In genomic region chr11:49187701-49188100, GRCm38 (mm10) we compare ENCODE assay signal across 39 mouse cellular contexts. TPM values are rescaled to one million over a fixed set of nuclear protein-coding genes. Genes with fewer than 3 reads are reported as not detected.
A peak's percentile ranks its signal among the peaks of the same experiment; 100 is the strongest.
DNase-seq lines count a peak whose midpoint lies in the region; ATAC-seq and TF ChIP-seq lines count a peak whose summit lies in the region.
"Had no signal": no experiment of that assay in that cellular context is flagged by ENCODE, and none has a peak within 500 bp of the region (broad histone marks: within the 10 kb centered on the region; RNA-seq: fewer than 3 reads in every experiment).

No protein-coding gene starts in this region.

- no peak for TF ChIP-seq CTCF in gastrocnemius, adult 2 months (IDR thresholded peaks at IDR 0.05)
- no peak for TF ChIP-seq CTCF in kidney, postnatal 0 days (IDR thresholded peaks at IDR 0.05; ENCODE audit: low read depth)

- no peak overlapping the region for H3K4me2 ChIP-seq in heart, embryonic 16.5 days (ENCODE audit: low read depth, low read length)
- no peak overlapping the region for H3K4me2 ChIP-seq in kidney, postnatal 0 days (ENCODE audit: low read length)
- H3K4me2 ChIP-seq: heart, embryonic 12.5 days; liver, embryonic 15.5 days; lung, embryonic 15.5 days; midbrain, embryonic 15.5 days; neural tube, embryonic 15.5 days had no signal

- H3K27me3 ChIP-seq in heart, embryonic 16.5 days (ENCODE audit: control insufficient read depth, insufficient read depth, low read length): no peaks in the 10 kb centered on the region
- H3K27me3 ChIP-seq in kidney, postnatal 0 days (ENCODE audit: insufficient read depth, low read length): no peaks in the 10 kb centered on the region
- H3K27me3 ChIP-seq: heart, embryonic 12.5 days; liver, embryonic 15.5 days; lung, embryonic 15.5 days; midbrain, embryonic 15.5 days had no signal

- no peaks in the 10 kb centered on the region for H3K36me3 ChIP-seq in heart, embryonic 16.5 days (ENCODE audit: control insufficient read depth, insufficient read depth)
- H3K36me3 ChIP-seq in kidney, postnatal 0 days (ENCODE audit: insufficient read depth, low read length): no peaks in the 10 kb centered on the region
- H3K36me3 ChIP-seq: heart, embryonic 12.5 days; liver, embryonic 15.5 days; lung, embryonic 15.5 days; midbrain, embryonic 10.5 days; midbrain, embryonic 15.5 days; neural tube, embryonic 15.5 days had no signal

- intact Hi-C loops in gastrocnemius, adult 2 months (cut with DNase I): no loop called here
- intact Hi-C loops in gastrocnemius, postnatal 14 days (cut with DNase I; ENCODE audit: low total_unique reads): loop anchor here (2.0 kb wide), 1 partner anchor 83 kb away; no protein-coding TSS in a partner anchor
- intact Hi-C loops in heart, postnatal 10 days (cut with DNase I): loop anchor here (2.0 to 5.0 kb wide), 3 partner anchors 75 to 350 kb away; partner anchors contain the start of gene Irgm1

- H3K4me3 ChIP-seq in gastrocnemius, adult 2 months: no peak overlapping the region
- no peak overlapping the region for H3K4me3 ChIP-seq in heart, embryonic 16.5 days (ENCODE audit: low read length)
- H3K4me3 ChIP-seq in kidney, postnatal 0 days (replicated peaks; ENCODE audit: low read depth, low read length): no peak overlapping the region
- H3K4me3 ChIP-seq: heart, embryonic 12.5 days; liver, embryonic 15.5 days; lung, embryonic 15.5 days; midbrain, embryonic 10.5 days; midbrain, embryonic 15.5 days; neural tube, embryonic 15.5 days had no signal

- 63% methylated on average over 10 of the region's 10 CpGs for WGBS in heart, embryonic 16.5 days
- WGBS in kidney, postnatal 0 days: 76% methylated on average over 10 of the region's 10 CpGs

- 0 out of 2 replicates have a peak overlapping the region, but pooled peaks have one; percentile 13 for H3K27ac ChIP-seq in gastrocnemius, adult 2 months
- peak overlapping the region; percentile 40 for H3K27ac ChIP-seq in heart, embryonic 16.5 days (ENCODE audit: low read length)
- peak overlapping the region; percentile 43; the same call in 1 of the 2 replicates for H3K27ac ChIP-seq in kidney, postnatal 0 days
- H3K27ac ChIP-seq: liver, embryonic 15.5 days; lung, embryonic 15.5 days; midbrain, embryonic 10.5 days; midbrain, embryonic 15.5 days; neural tube, embryonic 15.5 days had no signal

- no peak for ATAC-seq in heart, embryonic 16.5 days (replicated peaks; ENCODE audit: extremely low read depth, insufficient read depth, low FRiP score)
- ATAC-seq in kidney, postnatal 0 days (replicated peaks; ENCODE audit: low FRiP score, low read depth): no peak
- ATAC-seq: activated CD4-positive, CD25-positive, alpha-beta regulatory T cell, adult 4 months; forebrain, embryonic 16.5 days; hindbrain, embryonic 16.5 days; midbrain, embryonic 15.5 days had no signal

- DNase-seq in gastrocnemius, adult 2 months: no peak
- DNase-seq in gastrocnemius, postnatal 14 days: no peak
- no peak for DNase-seq in heart, postnatal 10 days
- no peak for DNase-seq in kidney, postnatal 0 days (ENCODE audit: low spot score)
- DNase-seq in kidney, adult 9 months: no peak
- DNase-seq in ES-CJ7 (ENCODE audit: low read depth, low spot score): peak; percentile 53
- DNase-seq in urinary bladder, adult 2 months (ENCODE audit: low spot score): no peak
- DNase-seq: adrenal gland, adult 2 months; adrenal gland, postnatal 36 days; cerebellum, adult 2 months; cerebellum, postnatal 14 days; kidney, adult 8-10 months; layer of hippocampus, postnatal 36 days; left cerebral cortex, postnatal 4 days; retina, postnatal 1 day; right cerebral cortex, postnatal 14 days; thymus, postnatal 14 days had no signal

- H3K4me1 ChIP-seq in heart, embryonic 16.5 days (ENCODE audit: control insufficient read depth, insufficient read depth, low read length): no peaks in the 10 kb centered on the region
- H3K4me1 ChIP-seq in kidney, postnatal 0 days (replicated peaks; ENCODE audit: insufficient read depth, low read length): no peaks in the 10 kb centered on the region
- H3K4me1 ChIP-seq: heart, embryonic 12.5 days; liver, embryonic 15.5 days; lung, embryonic 15.5 days; midbrain, embryonic 10.5 days; midbrain, embryonic 15.5 days; neural tube, embryonic 15.5 days had no signal

- no peaks in the 10 kb centered on the region for H3K9me3 ChIP-seq in heart, embryonic 16.5 days (replicated peaks; ENCODE audit: control insufficient read depth, low read length)
- H3K9me3 ChIP-seq in kidney, postnatal 0 days (replicated peaks; ENCODE audit: low read length): no peaks in the 10 kb centered on the region
- H3K9me3 ChIP-seq: heart, embryonic 12.5 days; liver, embryonic 15.5 days; lung, embryonic 15.5 days; midbrain, embryonic 10.5 days; midbrain, embryonic 15.5 days; neural tube, embryonic 15.5 days had no signal

- H3K9ac ChIP-seq in heart, embryonic 16.5 days (ENCODE audit: low read length): no peak overlapping the region
- 0 out of 2 replicates have a peak overlapping the region, but pooled peaks have one; percentile 5 for H3K9ac ChIP-seq in kidney, postnatal 0 days (ENCODE audit: low read depth, low read length)
- H3K9ac ChIP-seq: heart, embryonic 12.5 days; liver, embryonic 15.5 days; lung, embryonic 15.5 days; midbrain, embryonic 15.5 days; neural tube, embryonic 15.5 days had no signal

RNA-seq across cellular contexts. Expression of gene Btnl9, which starts 0.7 kb away (rescaled TPM):
- 1 to 10 TPM in 1 of 2 experiments, under 1 TPM in 1; 0.97 to 3.6 TPM for total RNA-seq in gastrocnemius, adult 2 months (2021)
- 1 to 10 TPM; 4.8 to 9.0 TPM for total RNA-seq in gastrocnemius, postnatal 14 days (2021)
- 6.4 and 8.0 TPM in 2 replicates for polyA plus RNA-seq in heart, embryonic 16.5 days (2015; fragmentation: Nextera tagmentation; extraction: Ambion mirVana)
- 10 to 100 TPM; 59.3 to 60.3 TPM for total RNA-seq in heart, postnatal 10 days (2021)
- 2.2 and 2.5 TPM in 2 replicates for polyA plus RNA-seq in kidney, postnatal 0 days (2015; fragmentation: Nextera tagmentation; extraction: Ambion mirVana)
- 0.62 and 0.73 TPM in 2 replicates for polyA plus RNA-seq in urinary bladder, adult 2 months (2012; rRNA removed)
- total RNA-seq: layer of hippocampus, postnatal 36 days had no signal
- polyA plus RNA-seq: activated CD4-positive, CD25-positive, alpha-beta regulatory T cell, adult 4 months; cerebellum, adult 2 months; forebrain, embryonic 16.5 days; hindbrain, embryonic 11.5 days; midbrain, embryonic 10.5 days had no signal

RNA-seq across cellular contexts. Expression of gene Zfp62, which starts 15.4 kb away (rescaled TPM):
- total RNA-seq in gastrocnemius, adult 2 months (2021): 10 to 100 TPM; 25.8 to 32.6 TPM
- total RNA-seq in gastrocnemius, postnatal 14 days (2021): 10 to 100 TPM; 16.5 to 18.1 TPM
- polyA plus RNA-seq in heart, embryonic 16.5 days (2015; fragmentation: Nextera tagmentation; extraction: Ambion mirVana): 28.3 and 30.0 TPM in 2 replicates
- 10 to 100 TPM; 30.0 to 39.8 TPM for total RNA-seq in heart, postnatal 10 days (2021)
- 29.4 and 29.8 TPM in 2 replicates for polyA plus RNA-seq in kidney, postnatal 0 days (2015; fragmentation: Nextera tagmentation; extraction: Ambion mirVana)
- 12.4 and 17.0 TPM in 2 replicates for polyA plus RNA-seq in urinary bladder, adult 2 months (2012; rRNA removed)

RNA-seq across cellular contexts. Expression of gene Olfr1394, which starts 33.5 kb away (rescaled TPM):
- total RNA-seq in gastrocnemius, adult 2 months (2021): not detected
- total RNA-seq in gastrocnemius, postnatal 14 days (2021): not detected
- not detected in 2 replicates for polyA plus RNA-seq in heart, embryonic 16.5 days (2015; fragmentation: Nextera tagmentation; extraction: Ambion mirVana)
- total RNA-seq in heart, postnatal 10 days (2021): not detected
- polyA plus RNA-seq in kidney, postnatal 0 days (2015; fragmentation: Nextera tagmentation; extraction: Ambion mirVana): not detected in 2 replicates
- not detected in 2 replicates for polyA plus RNA-seq in urinary bladder, adult 2 months (2012; rRNA removed)
- total RNA-seq: adrenal gland, adult 2 months; adrenal gland, postnatal 36 days; gastrocnemius, adult 8-10 months; layer of hippocampus, postnatal 36 days; left cerebral cortex, postnatal 4 days; megakaryocyte progenitor cell, adult 5-6 weeks had no signal
- polyA plus RNA-seq: activated CD4-positive, CD25-positive, alpha-beta regulatory T cell, adult 4 months; adrenal gland, adult 2 months; brain, embryonic 14.5 days; cerebellum, adult 2 months; embryonic facial prominence, embryonic 11.5 days; forebrain, embryonic 11.5 days; forebrain, embryonic 16.5 days; gonadal fat pad, adult 2 months; heart, embryonic 12.5 days; hindbrain, embryonic 11.5 days; hindbrain, embryonic 16.5 days; intestine, embryonic 14.5 days; large intestine, adult 2 months; limb, embryonic 14.5 days; liver, embryonic 15.5 days; lung, embryonic 15.5 days; midbrain, embryonic 10.5 days; midbrain, embryonic 15.5 days; neural tube, embryonic 15.5 days; small intestine, adult 2 months; stomach, embryonic 14.5 days had no signal

RNA-seq across cellular contexts. Expression of gene Olfr1395, which starts 45.6 kb away (rescaled TPM):
- total RNA-seq in gastrocnemius, adult 2 months (2021): not detected
- total RNA-seq in gastrocnemius, postnatal 14 days (2021): not detected
- not detected in 2 replicates for polyA plus RNA-seq in heart, embryonic 16.5 days (2015; fragmentation: Nextera tagmentation; extraction: Ambion mirVana)
- total RNA-seq in heart, postnatal 10 days (2021): not detected
- not detected in 2 replicates for polyA plus RNA-seq in kidney, postnatal 0 days (2015; fragmentation: Nextera tagmentation; extraction: Ambion mirVana)
- not detected in 2 replicates for polyA plus RNA-seq in urinary bladder, adult 2 months (2012; rRNA removed)
- total RNA-seq: adrenal gland, adult 2 months; adrenal gland, postnatal 36 days; gastrocnemius, adult 8-10 months; layer of hippocampus, postnatal 36 days; left cerebral cortex, postnatal 4 days; megakaryocyte progenitor cell, adult 5-6 weeks had no signal
- polyA plus RNA-seq: adrenal gland, adult 2 months; brain, embryonic 14.5 days; embryonic facial prominence, embryonic 11.5 days; forebrain, embryonic 11.5 days; forebrain, embryonic 16.5 days; heart, embryonic 12.5 days; hindbrain, embryonic 11.5 days; hindbrain, embryonic 16.5 days; intestine, embryonic 14.5 days; large intestine, adult 2 months; limb, embryonic 14.5 days; liver, embryonic 15.5 days; lung, embryonic 15.5 days; midbrain, embryonic 10.5 days; midbrain, embryonic 15.5 days; neural tube, embryonic 15.5 days; small intestine, adult 2 months; stomach, embryonic 14.5 days had no signal

RNA-seq across cellular contexts. Expression of gene Mgat1, which starts 56.3 kb away (rescaled TPM):
- total RNA-seq in gastrocnemius, adult 2 months (2021): 10 to 100 TPM; 42.0 to 48.0 TPM
- total RNA-seq in gastrocnemius, postnatal 14 days (2021): 10 to 100 TPM; 35.7 to 39.5 TPM
- 57.4 and 61.4 TPM in 2 replicates for polyA plus RNA-seq in heart, embryonic 16.5 days (2015; fragmentation: Nextera tagmentation; extraction: Ambion mirVana)
- total RNA-seq in heart, postnatal 10 days (2021): 10 to 100 TPM; 84.4 to 86.9 TPM
- polyA plus RNA-seq in kidney, postnatal 0 days (2015; fragmentation: Nextera tagmentation; extraction: Ambion mirVana): 75.2 and 82.7 TPM in 2 replicates
- polyA plus RNA-seq in urinary bladder, adult 2 months (2012; rRNA removed): 61.8 and 63.4 TPM in 2 replicates

Comparison
In these comparisons a context has a peak if more than half of its experiments do, and no peak if none do; other contexts are left out.
1. RNA of gene Btnl9, which starts 0.7 kb away (total RNA-seq): 59.3 to 60.3 TPM in heart, postnatal 10 days; 4.8 to 9.0 TPM in gastrocnemius, postnatal 14 days and 0.97 to 3.6 TPM in gastrocnemius, adult 2 months; every median in the first group is over 4 times any median in the second.
2. Peak in every context shown above with its lines, with median percentiles within 50 percentile points of each other: H3K27ac ChIP-seq.